Comparison of ENCODE assay signal across 10 mouse cellular contexts in the genomic region with DNA sequence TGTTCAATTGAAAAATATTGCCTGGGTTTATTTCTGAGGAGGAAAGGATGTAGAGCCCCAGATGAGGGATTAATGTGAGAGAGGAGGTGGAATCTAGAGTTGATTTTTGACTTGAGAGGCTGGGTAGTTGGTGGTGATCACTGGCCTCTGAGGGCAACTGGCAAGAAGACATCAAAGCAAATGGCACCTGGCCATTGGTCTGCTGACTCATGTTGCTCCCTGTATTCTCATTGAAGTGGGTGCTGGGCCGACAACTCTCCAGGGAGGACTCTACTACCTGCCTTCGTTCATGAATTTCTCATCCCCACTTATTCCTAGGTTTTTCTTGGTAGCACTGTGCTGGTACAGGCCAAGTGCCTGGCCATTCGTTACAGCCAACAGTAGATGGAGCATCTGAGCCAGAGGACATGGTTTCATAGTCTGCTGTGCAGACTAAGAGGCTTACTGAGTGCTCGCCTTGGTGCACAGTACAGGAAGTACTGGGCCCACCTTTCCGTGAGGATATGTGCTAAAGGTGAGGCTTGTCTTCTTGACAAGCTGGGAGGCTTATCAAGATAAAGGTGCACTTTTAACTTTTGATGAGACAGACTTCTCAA. TPM values are rescaled to one million over a fixed set of nuclear protein-coding genes. Genes with fewer than 3 reads are reported as not detected.
DNase-seq lines count a peak whose midpoint lies in the region; ATAC-seq and TF ChIP-seq lines count a peak whose summit lies in the region.
"Had no signal": no experiment of that assay in that cellular context is flagged by ENCODE, and none has a peak within 500 bp of the region (broad histone marks: within the 10 kb centered on the region; RNA-seq: fewer than 3 reads in every experiment).

No protein-coding gene starts in this region.

- peak overlapping the region; percentile 22; the same call in 1 of the 2 replicates for H3K27ac ChIP-seq in kidney, adult 2 months (ENCODE audit: insufficient read depth, low read depth, low read length)
- no peak overlapping the region for H3K27ac ChIP-seq in kidney, embryonic 16.5 days (ENCODE audit: low read length)
- H3K27ac ChIP-seq in intestine, postnatal 0 days (ENCODE audit: low read depth, low read length): peak overlapping the region; percentile 85
- no peak overlapping the region for H3K27ac ChIP-seq in forebrain, embryonic 11.5 days (ENCODE audit: low read depth, low read length)

- TF ChIP-seq CTCF in kidney, adult 2 months (conservative IDR thresholded peaks at IDR 0.05; ENCODE audit: insufficient read depth, insufficient read length, low read depth, low read length): peak; percentile 67
- TF ChIP-seq CTCF in intestine, postnatal 0 days (IDR thresholded peaks at IDR 0.05; ENCODE audit: low read depth): peak; percentile 85

- no peaks in the 10 kb centered on the region for H3K9me3 ChIP-seq in kidney, embryonic 16.5 days (ENCODE audit: low read length)
- H3K9me3 ChIP-seq in intestine, postnatal 0 days (ENCODE audit: control insufficient read depth): no peaks in the 10 kb centered on the region
- no peaks in the 10 kb centered on the region for H3K9me3 ChIP-seq in forebrain, embryonic 11.5 days (ENCODE audit: control insufficient read depth, low read length)

- no peak for ATAC-seq in kidney, embryonic 16.5 days (ENCODE audit: low FRiP score, low TSS enrichment)
- ATAC-seq in intestine, postnatal 0 days: peak; percentile 78
- ATAC-seq in neutrophil, adult 5-6 weeks (ENCODE audit: extremely low read depth, insufficient number of reproducible peaks, low FRiP score, poor library complexity, severe bottlenecking): peak; percentile 56; the same call in 1 of the 2 replicates
- ATAC-seq in granulocyte monocyte progenitor cell, adult 5-6 weeks (replicated peaks; ENCODE audit: poor library complexity, severe bottlenecking): no peak
- ATAC-seq in forebrain, embryonic 11.5 days (replicated peaks; ENCODE audit: low FRiP score): no peak

- no peak overlapping the region for H3K9ac ChIP-seq in kidney, embryonic 16.5 days (replicated peaks; ENCODE audit: low read length)
- H3K9ac ChIP-seq in intestine, postnatal 0 days (ENCODE audit: low read depth, low read length): no peak overlapping the region
- no peak overlapping the region for H3K9ac ChIP-seq in forebrain, embryonic 11.5 days (ENCODE audit: low read length)
- H3K9ac ChIP-seq: lung, embryonic 14.5 days had no signal

- peaks cover 25% of the 10 kb centered on the region for H3K4me1 ChIP-seq in kidney, adult 2 months (ENCODE audit: control insufficient read depth, insufficient read depth, low read length)
- H3K4me1 ChIP-seq in kidney, embryonic 16.5 days (ENCODE audit: insufficient read depth, low read length): peaks cover 7% of the 10 kb centered on the region; the same call in 1 of the 2 replicates
- peaks cover 9% of the 10 kb centered on the region for H3K4me1 ChIP-seq in intestine, postnatal 0 days (replicated peaks; ENCODE audit: control insufficient read depth, insufficient read depth, low read length)
- H3K4me1 ChIP-seq in forebrain, embryonic 11.5 days (replicated peaks; ENCODE audit: control insufficient read depth, insufficient read depth, low read length): no peaks in the 10 kb centered on the region

- no peak for TF ChIP-seq POLR2A in kidney, adult 2 months (IDR thresholded peaks at IDR 0.05; ENCODE audit: low read depth, low read length)

- no peak overlapping the region for H3K4me2 ChIP-seq in kidney, embryonic 16.5 days (replicated peaks; ENCODE audit: low read depth, low read length)
- H3K4me2 ChIP-seq in intestine, postnatal 0 days (replicated peaks; ENCODE audit: low read depth): no peak overlapping the region
- H3K4me2 ChIP-seq in forebrain, embryonic 11.5 days (ENCODE audit: low read depth, low read length, severe bottlenecking): no peak overlapping the region
- H3K4me2 ChIP-seq: lung, embryonic 14.5 days had no signal

- DNase-seq in kidney, adult 2 months: peak; percentile 93
- peak; percentile 20 for DNase-seq in T-cell, adult 2 months (ENCODE audit: low spot score)
- no peak for DNase-seq in forebrain, embryonic 11.5 days (ENCODE audit: low spot score)
- no peak for DNase-seq in B cell, adult 2 months
- DNase-seq: lung, embryonic 14.5 days; retina, postnatal 1 day had no signal

- H3K36me3 ChIP-seq in kidney, adult 2 months (ENCODE audit: control insufficient read depth, insufficient read depth, low read length): no peaks in the 10 kb centered on the region; the same call in 1 of the 2 replicates
- peaks cover 10% of the 10 kb centered on the region for H3K36me3 ChIP-seq in kidney, embryonic 16.5 days (ENCODE audit: insufficient read depth, low read length)
- no peaks in the 10 kb centered on the region for H3K36me3 ChIP-seq in intestine, postnatal 0 days (ENCODE audit: control insufficient read depth, insufficient read depth)
- H3K36me3 ChIP-seq in forebrain, embryonic 11.5 days (ENCODE audit: control insufficient read depth, insufficient read depth, low read length): no peaks in the 10 kb centered on the region

- H3K4me3 ChIP-seq in kidney, adult 2 months (ENCODE audit: insufficient read depth, low read depth, low read length): no peak overlapping the region
- H3K4me3 ChIP-seq in kidney, embryonic 16.5 days (ENCODE audit: low read length): no peak overlapping the region
- no peak overlapping the region for H3K4me3 ChIP-seq in intestine, postnatal 0 days (ENCODE audit: low read depth, low read length)
- H3K4me3 ChIP-seq in forebrain, embryonic 11.5 days (ENCODE audit: low read depth, low read length): no peak overlapping the region

- no peaks in the 10 kb centered on the region for H3K27me3 ChIP-seq in kidney, adult 2 months (replicated peaks; ENCODE audit: control insufficient read depth, insufficient read depth, low read length)
- H3K27me3 ChIP-seq in kidney, embryonic 16.5 days (ENCODE audit: insufficient read depth, low read length): no peaks in the 10 kb centered on the region
- no peaks in the 10 kb centered on the region for H3K27me3 ChIP-seq in intestine, postnatal 0 days (replicated peaks; ENCODE audit: control insufficient read depth, insufficient read depth, low read length)
- no peaks in the 10 kb centered on the region for H3K27me3 ChIP-seq in forebrain, embryonic 11.5 days (ENCODE audit: control insufficient read depth, insufficient read depth, low read length)

- WGBS in kidney, adult 2 months: 57% methylated on average over 5 of the region's 5 CpGs
- WGBS in kidney, embryonic 16.5 days: 92% methylated on average over 5 of the region's 5 CpGs
- 51% methylated on average over 5 of the region's 5 CpGs for WGBS in intestine, postnatal 0 days
- WGBS in forebrain, embryonic 11.5 days: 90% methylated on average over 5 of the region's 5 CpGs

RNA-seq across cellular contexts. Expression of a gene that starts 53.4 kb away (rescaled TPM):
- polyA plus RNA-seq in kidney, adult 2 months (2012; rRNA removed): 31.4 and 32.1 TPM in 2 replicates
- 33.8 and 35.3 TPM in 2 replicates for polyA plus RNA-seq in kidney, embryonic 16.5 days (2015; fragmentation: Nextera tagmentation; extraction: Ambion mirVana)
- 20.2 and 24.1 TPM in 2 replicates for polyA plus RNA-seq in intestine, postnatal 0 days (2015; fragmentation: Nextera tagmentation; extraction: Ambion mirVana)
- 254 and 301 TPM in 2 replicates for total RNA-seq in neutrophil, adult 5-6 weeks (2017)
- 71.4 and 92.2 TPM in 2 replicates for total RNA-seq in granulocyte monocyte progenitor cell, adult 5-6 weeks (2014; fragmentation: Nextera tagmentation)
- total RNA-seq in granulocyte monocyte progenitor cell, adult 5-6 weeks (2017): 44.7 and 53.7 TPM in 2 replicates
- 45.7 and 46.3 TPM in 2 replicates for polyA plus RNA-seq in forebrain, embryonic 11.5 days (2014; fragmentation: Nextera tagmentation; extraction: Ambion mirVana)

Comparison
In these comparisons a context has a peak if more than half of its experiments do, and no peak if none do; other contexts are left out.
1. H3K27ac ChIP-seq: peak in kidney, adult 2 months (single experiment) and intestine, postnatal 0 days (single experiment); none in kidney, embryonic 16.5 days (single experiment) and forebrain, embryonic 11.5 days (single experiment).
2. DNase-seq: peak in kidney, adult 2 months (single experiment) and T-cell, adult 2 months (single experiment); none in forebrain, embryonic 11.5 days (single experiment) and B cell, adult 2 months (0 of 2).
3. ATAC-seq: peak in intestine, postnatal 0 days (single experiment) and neutrophil, adult 5-6 weeks (single experiment); none in kidney, embryonic 16.5 days (single experiment), granulocyte monocyte progenitor cell, adult 5-6 weeks (single experiment) and forebrain, embryonic 11.5 days (single experiment).